8 mouse cellular contexts compared by ENCODE assay signal in the genomic region with DNA sequence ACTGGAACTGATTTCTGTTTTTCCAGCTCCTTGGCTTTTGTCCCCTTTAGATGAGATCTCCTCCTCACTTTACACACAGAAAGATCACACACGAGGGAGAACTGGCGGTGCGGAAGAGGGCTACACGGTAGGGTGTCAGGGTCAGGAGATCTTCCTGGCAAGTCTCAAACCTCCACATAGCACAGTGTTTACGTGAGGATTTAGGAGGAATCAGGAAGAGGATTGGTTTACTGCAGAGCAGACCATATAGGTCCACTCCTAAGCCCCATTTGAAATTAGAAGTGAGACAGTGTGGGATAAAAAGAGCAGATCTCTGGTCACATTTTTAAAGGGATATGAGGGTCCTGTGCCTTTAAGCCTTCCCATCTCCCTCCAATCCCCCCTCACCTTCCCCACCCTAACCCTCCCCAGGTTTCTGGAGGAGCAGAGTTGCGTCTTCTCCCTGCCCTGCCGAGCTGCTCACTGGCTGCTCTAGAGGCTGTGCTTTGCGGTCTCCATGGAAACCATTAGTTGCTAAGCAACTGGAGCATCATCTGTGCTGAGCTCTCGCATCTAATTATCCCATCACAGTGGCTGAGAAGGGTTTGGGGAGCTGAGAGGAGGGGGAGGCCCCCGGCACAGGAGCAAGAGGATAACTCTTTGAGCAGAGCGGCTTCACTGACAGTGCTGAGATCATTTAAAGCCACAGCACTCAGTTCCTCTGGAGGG. TPM values are rescaled to one million over a fixed set of nuclear protein-coding genes. Genes with fewer than 3 reads are reported as not detected.
DNase-seq lines count a peak whose midpoint lies in the region; ATAC-seq and TF ChIP-seq lines count a peak whose summit lies in the region.

No protein-coding gene starts in this region.

- TF ChIP-seq EP300 in lung, postnatal 0 days (IDR thresholded peaks at IDR 0.05): no peak

- no peaks in the 10 kb centered on the region for H3K9me3 ChIP-seq in embryonic facial prominence, embryonic 14.5 days (ENCODE audit: control insufficient read depth, low read length)
- H3K9me3 ChIP-seq in intestine, embryonic 16.5 days (ENCODE audit: control insufficient read depth, low read length): no peaks in the 10 kb centered on the region
- no peaks in the 10 kb centered on the region for H3K9me3 ChIP-seq in midbrain, embryonic 11.5 days (ENCODE audit: control insufficient read depth, low read length)
- no peaks in the 10 kb centered on the region for H3K9me3 ChIP-seq in lung, postnatal 0 days (ENCODE audit: low read length)

- DNase-seq in ovary, postnatal 14 days (ENCODE audit: low spot score): peak; percentile 16
- DNase-seq in ovary, adult 18-20 months (ENCODE audit: low spot score): no peak
- DNase-seq in embryonic facial prominence, embryonic 14.5 days (ENCODE audit: low spot score): peak; percentile 93
- peak; percentile 99 for DNase-seq in midbrain, embryonic 11.5 days (ENCODE audit: low spot score, missing footprints)
- DNase-seq in telencephalon, adult 2 months (ENCODE audit: low read depth, low spot score): peak; percentile 98
- DNase-seq in liver: no peak
- DNase-seq in lung, postnatal 0 days (ENCODE audit: low spot score): no peak

- no peaks in the 10 kb centered on the region for H3K36me3 ChIP-seq in embryonic facial prominence, embryonic 14.5 days (ENCODE audit: control insufficient read depth, insufficient read depth, low read length)
- H3K36me3 ChIP-seq in intestine, embryonic 16.5 days (ENCODE audit: control insufficient read depth, insufficient read depth, low read length): no peaks in the 10 kb centered on the region
- H3K36me3 ChIP-seq in midbrain, embryonic 11.5 days (ENCODE audit: control insufficient read depth, insufficient read depth, low read length): no peaks in the 10 kb centered on the region
- H3K36me3 ChIP-seq in lung, postnatal 0 days (ENCODE audit: insufficient read depth, low read length): no peaks in the 10 kb centered on the region

- 8% methylated on average over 11 of the region's 11 CpGs for WGBS in embryonic facial prominence, embryonic 14.5 days
- 10% methylated on average over 11 of the region's 11 CpGs for WGBS in intestine, embryonic 16.5 days
- 2% methylated on average over 11 of the region's 11 CpGs for WGBS in midbrain, embryonic 11.5 days
- WGBS in lung, postnatal 0 days: 8% methylated on average over 11 of the region's 11 CpGs

- no peaks in the 10 kb centered on the region for H3K27me3 ChIP-seq in embryonic facial prominence, embryonic 14.5 days (replicated peaks; ENCODE audit: control insufficient read depth, insufficient read depth, low read length)
- H3K27me3 ChIP-seq in intestine, embryonic 16.5 days (replicated peaks; ENCODE audit: control insufficient read depth, insufficient read depth, low read length): peaks cover 8% of the 10 kb centered on the region; the same call in 1 of the 2 replicates
- H3K27me3 ChIP-seq in midbrain, embryonic 11.5 days (ENCODE audit: control insufficient read depth, insufficient read depth, low read length): no peaks in the 10 kb centered on the region
- H3K27me3 ChIP-seq in lung, postnatal 0 days (replicated peaks; ENCODE audit: insufficient read depth, low read length): no peaks in the 10 kb centered on the region; the same call in 1 of the 2 replicates

- H3K4me2 ChIP-seq in embryonic facial prominence, embryonic 14.5 days (ENCODE audit: low read depth, low read length): peak overlapping the region; percentile 24; the same call in 1 of the 2 replicates
- no peak overlapping the region for H3K4me2 ChIP-seq in intestine, embryonic 16.5 days (ENCODE audit: low read depth, low read length)
- H3K4me2 ChIP-seq in midbrain, embryonic 11.5 days: peak overlapping the region; percentile 30
- H3K4me2 ChIP-seq in lung, postnatal 0 days (replicated peaks; ENCODE audit: low read depth, low read length): no peak overlapping the region

- peaks cover 4% of the 10 kb centered on the region; the same call in 1 of the 2 replicates for H3K4me1 ChIP-seq in embryonic facial prominence, embryonic 14.5 days (ENCODE audit: control insufficient read depth, insufficient read depth, low read length)
- H3K4me1 ChIP-seq in intestine, embryonic 16.5 days (ENCODE audit: control insufficient read depth, insufficient read depth, low read length): peaks cover 8% of the 10 kb centered on the region; the same call in 1 of the 2 replicates
- H3K4me1 ChIP-seq in midbrain, embryonic 11.5 days (ENCODE audit: control insufficient read depth, insufficient read depth, low read length): peaks cover 22% of the 10 kb centered on the region
- no peaks in the 10 kb centered on the region for H3K4me1 ChIP-seq in lung, postnatal 0 days (ENCODE audit: insufficient read depth, low read depth, low read length)

- H3K9ac ChIP-seq in embryonic facial prominence, embryonic 14.5 days (ENCODE audit: low read depth, low read length): 0 out of 2 replicates have a peak overlapping the region, but pooled peaks have one; percentile 19
- H3K9ac ChIP-seq in intestine, embryonic 16.5 days (ENCODE audit: low read depth, low read length): no peak overlapping the region
- peak overlapping the region; percentile 47 for H3K9ac ChIP-seq in midbrain, embryonic 11.5 days (ENCODE audit: low read length)
- H3K9ac ChIP-seq in lung, postnatal 0 days (replicated peaks; ENCODE audit: low read depth): no peak overlapping the region

- no peak overlapping the region for H3K27ac ChIP-seq in embryonic facial prominence, embryonic 14.5 days (replicated peaks; ENCODE audit: low read depth, low read length)
- no peak overlapping the region for H3K27ac ChIP-seq in intestine, embryonic 16.5 days (ENCODE audit: low read length)
- H3K27ac ChIP-seq in midbrain, embryonic 11.5 days (ENCODE audit: low read depth, low read length): peak overlapping the region; percentile 87
- no peak overlapping the region for H3K27ac ChIP-seq in lung, postnatal 0 days (ENCODE audit: low read length)

- ATAC-seq in embryonic facial prominence, embryonic 14.5 days (ENCODE audit: low read depth): peak; percentile 92
- peak; percentile 33 for ATAC-seq in intestine, embryonic 16.5 days
- ATAC-seq in midbrain, embryonic 11.5 days (ENCODE audit: low FRiP score): peak; percentile 97
- no peak for ATAC-seq in lung, postnatal 0 days

- no peak for TF ChIP-seq CTCF in lung, postnatal 0 days (IDR thresholded peaks at IDR 0.05)

- no peak overlapping the region for H3K4me3 ChIP-seq in embryonic facial prominence, embryonic 14.5 days (ENCODE audit: low read depth, low read length)
- no peak overlapping the region for H3K4me3 ChIP-seq in intestine, embryonic 16.5 days (ENCODE audit: low read length)
- peak overlapping the region; percentile 9; the same call in 1 of the 2 replicates for H3K4me3 ChIP-seq in midbrain, embryonic 11.5 days (ENCODE audit: low read depth, low read length)
- no peak overlapping the region for H3K4me3 ChIP-seq in lung, postnatal 0 days (ENCODE audit: low read depth, low read length)

RNA-seq across cellular contexts. Expression of a gene that starts 2.4 kb away (rescaled TPM):
- polyA plus RNA-seq in embryonic facial prominence, embryonic 14.5 days (2014; fragmentation: Nextera tagmentation; extraction: Ambion mirVana): 1.7 and 2.3 TPM in 2 replicates
- polyA plus RNA-seq in intestine, embryonic 16.5 days (2015; fragmentation: Nextera tagmentation; extraction: Ambion mirVana): 0.61 and 0.80 TPM in 2 replicates
- not detected in 2 replicates for polyA plus RNA-seq in midbrain, embryonic 11.5 days (2014; fragmentation: Nextera tagmentation; extraction: Ambion mirVana)
- 2.2 and 2.3 TPM in 2 replicates for polyA plus RNA-seq in lung, postnatal 0 days (2015; fragmentation: Nextera tagmentation; extraction: Ambion mirVana)

RNA-seq across cellular contexts. Expression of a gene that starts 16.3 kb away (rescaled TPM):
- polyA plus RNA-seq in embryonic facial prominence, embryonic 14.5 days (2014; fragmentation: Nextera tagmentation; extraction: Ambion mirVana): not detected in 2 replicates
- polyA plus RNA-seq in intestine, embryonic 16.5 days (2015; fragmentation: Nextera tagmentation; extraction: Ambion mirVana): not detected in 2 replicates
- not detected in 2 replicates for polyA plus RNA-seq in midbrain, embryonic 11.5 days (2014; fragmentation: Nextera tagmentation; extraction: Ambion mirVana)
- not detected in 2 replicates for polyA plus RNA-seq in lung, postnatal 0 days (2015; fragmentation: Nextera tagmentation; extraction: Ambion mirVana)

RNA-seq across cellular contexts. Expression of a gene that starts 25.4 kb away (rescaled TPM):
- 16.9 and 18.7 TPM in 2 replicates for polyA plus RNA-seq in embryonic facial prominence, embryonic 14.5 days (2014; fragmentation: Nextera tagmentation; extraction: Ambion mirVana)
- polyA plus RNA-seq in intestine, embryonic 16.5 days (2015; fragmentation: Nextera tagmentation; extraction: Ambion mirVana): 5.1 and 5.9 TPM in 2 replicates
- 5.6 and 6.4 TPM in 2 replicates for polyA plus RNA-seq in midbrain, embryonic 11.5 days (2014; fragmentation: Nextera tagmentation; extraction: Ambion mirVana)
- 10.7 and 12.3 TPM in 2 replicates for polyA plus RNA-seq in lung, postnatal 0 days (2015; fragmentation: Nextera tagmentation; extraction: Ambion mirVana)

RNA-seq across cellular contexts. Expression of a gene that starts 38.8 kb away (rescaled TPM):
- 19.4 and 23.6 TPM in 2 replicates for polyA plus RNA-seq in embryonic facial prominence, embryonic 14.5 days (2014; fragmentation: Nextera tagmentation; extraction: Ambion mirVana)
- polyA plus RNA-seq in intestine, embryonic 16.5 days (2015; fragmentation: Nextera tagmentation; extraction: Ambion mirVana): 23.3 and 25.9 TPM in 2 replicates
- polyA plus RNA-seq in midbrain, embryonic 11.5 days (2014; fragmentation: Nextera tagmentation; extraction: Ambion mirVana): 24.2 and 31.9 TPM in 2 replicates
- 24.2 and 24.5 TPM in 2 replicates for polyA plus RNA-seq in lung, postnatal 0 days (2015; fragmentation: Nextera tagmentation; extraction: Ambion mirVana)

RNA-seq across cellular contexts. Expression of a gene that starts 49.8 kb away (rescaled TPM):
- 130 and 133 TPM in 2 replicates for polyA plus RNA-seq in embryonic facial prominence, embryonic 14.5 days (2014; fragmentation: Nextera tagmentation; extraction: Ambion mirVana)
- 110 and 122 TPM in 2 replicates for polyA plus RNA-seq in intestine, embryonic 16.5 days (2015; fragmentation: Nextera tagmentation; extraction: Ambion mirVana)
- 225 and 239 TPM in 2 replicates for polyA plus RNA-seq in midbrain, embryonic 11.5 days (2014; fragmentation: Nextera tagmentation; extraction: Ambion mirVana)
- 133 and 136 TPM in 2 replicates for polyA plus RNA-seq in lung, postnatal 0 days (2015; fragmentation: Nextera tagmentation; extraction: Ambion mirVana)

Comparison
In these comparisons a context has a peak if more than half of its experiments do, and no peak if none do; other contexts are left out.
1. DNase-seq: peak in ovary, postnatal 14 days (single experiment), embryonic facial prominence, embryonic 14.5 days (single experiment), midbrain, embryonic 11.5 days (single experiment) and telencephalon, adult 2 months (single experiment); none in ovary, adult 18-20 months (single experiment), liver (single experiment) and lung, postnatal 0 days (single experiment).
2. H3K4me2 ChIP-seq: peak in embryonic facial prominence, embryonic 14.5 days (single experiment) and midbrain, embryonic 11.5 days (single experiment); none in intestine, embryonic 16.5 days (single experiment) and lung, postnatal 0 days (single experiment).
3. H3K9ac ChIP-seq: peak in embryonic facial prominence, embryonic 14.5 days (single experiment) and midbrain, embryonic 11.5 days (single experiment); none in intestine, embryonic 16.5 days (single experiment) and lung, postnatal 0 days (single experiment).